Mouse (Mus musculus) testis, adult 2 months (tissue): ENCODE data around the gene Smim20. TPM values are rescaled to one million over a fixed set of nuclear protein-coding genes. Genes with fewer than 3 reads are reported as not detected.
A peak's percentile ranks its signal among the peaks of the same experiment; 100 is the strongest.

Source experiments
- H3K27ac ChIP-seq: fragments of 200-500 bp; 2 replicates; pipeline ENCODE4 v1.5.1; 2012; ENCODE audit warnings: low read depth, low read length; ENCODE audit not compliant: control insufficient read depth, insufficient read depth
- H3K27me3 ChIP-seq: fragments of 200-500 bp; 2 replicates; pipeline ENCODE4 v1.6.1; 2012; ENCODE audit warnings: mild to moderate bottlenecking, low read length, moderate library complexity; ENCODE audit not compliant: control insufficient read depth, insufficient read depth
- H3K36me3 ChIP-seq: fragments of 200-500 bp; 2 replicates; pipeline ENCODE4 v1.6.1; 2012; ENCODE audit warnings: mild to moderate bottlenecking, low read length; ENCODE audit not compliant: control insufficient read depth, insufficient read depth
- H3K4me1 ChIP-seq: fragments of 200-500 bp; 2 replicates; pipeline ENCODE4 v1.6.1; 2012; ENCODE audit warnings: low read length; ENCODE audit not compliant: control insufficient read depth, insufficient read depth
- H3K4me3 ChIP-seq: fragments of 200-500 bp; 2 replicates; pipeline ENCODE4 v1.5.1; 2012; ENCODE audit warnings: low read depth, mild to moderate bottlenecking, low read length, moderate library complexity, mixed read lengths; ENCODE audit not compliant: control insufficient read depth
- CTCF ChIP-seq: fragments of 200-500 bp; IDR thresholded peaks from 2 replicates; pipeline ENCODE4 v1.5.1; 2012; ENCODE audit warnings: low read depth, mild to moderate bottlenecking, inconsistent platforms, low read length, moderate library complexity; ENCODE audit not compliant: control insufficient read depth, insufficient read depth, insufficient replicate concordance
- POLR2A ChIP-seq: fragments of 200-500 bp; IDR thresholded peaks from 2 replicates; pipeline ENCODE4 v1.6.1; 2012; ENCODE audit warnings: low read depth, mild to moderate bottlenecking, inconsistent platforms, low read length, moderate library complexity; ENCODE audit not compliant: control insufficient read depth
- polyA plus RNA-seq: library from polyadenylated mRNA; depleted of rRNA; stranded (reverse); fragments of >200 nt; gene quantifications from 2 replicates; pipeline ENCODE4 v1.2.3, GENCODE M21; 2012

Smim20 gene
- polyA plus RNA-seq, 1 experiment = 15.8 TPM

DNA sequence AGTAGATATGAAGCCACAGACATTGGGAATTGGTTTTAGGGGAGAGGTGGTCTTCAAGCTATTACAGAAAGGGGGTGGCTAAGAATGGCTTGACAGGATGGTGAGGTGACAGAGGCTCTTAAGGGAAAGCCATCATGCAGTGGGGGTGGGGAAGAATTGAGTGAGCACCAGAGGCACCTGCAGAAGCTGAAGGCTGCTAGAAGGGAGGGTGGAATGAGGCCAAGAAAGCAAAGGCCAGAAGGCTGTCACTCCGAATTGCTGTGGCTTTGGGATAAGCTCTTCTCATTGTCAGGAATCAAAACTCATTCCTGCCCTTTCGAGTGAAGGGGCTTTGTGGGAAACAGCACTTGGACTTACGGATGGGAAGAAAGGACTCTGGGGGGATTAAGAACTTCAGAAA, 12.1 kb upstream of the Smim20 start:
- Histone ChIP-seq H3K4me1 (peaks cover 13% of the 10 kb centered on the region), H3K36me3 (no peaks in the 10 kb centered on the region), H3K4me3 (no peak overlapping the region), H3K27me3 (no peaks in the 10 kb centered on the region), H3K27ac (no peak overlapping the region)
- TF ChIP-seq POLR2A (no peak), CTCF (no peak)

DNA sequence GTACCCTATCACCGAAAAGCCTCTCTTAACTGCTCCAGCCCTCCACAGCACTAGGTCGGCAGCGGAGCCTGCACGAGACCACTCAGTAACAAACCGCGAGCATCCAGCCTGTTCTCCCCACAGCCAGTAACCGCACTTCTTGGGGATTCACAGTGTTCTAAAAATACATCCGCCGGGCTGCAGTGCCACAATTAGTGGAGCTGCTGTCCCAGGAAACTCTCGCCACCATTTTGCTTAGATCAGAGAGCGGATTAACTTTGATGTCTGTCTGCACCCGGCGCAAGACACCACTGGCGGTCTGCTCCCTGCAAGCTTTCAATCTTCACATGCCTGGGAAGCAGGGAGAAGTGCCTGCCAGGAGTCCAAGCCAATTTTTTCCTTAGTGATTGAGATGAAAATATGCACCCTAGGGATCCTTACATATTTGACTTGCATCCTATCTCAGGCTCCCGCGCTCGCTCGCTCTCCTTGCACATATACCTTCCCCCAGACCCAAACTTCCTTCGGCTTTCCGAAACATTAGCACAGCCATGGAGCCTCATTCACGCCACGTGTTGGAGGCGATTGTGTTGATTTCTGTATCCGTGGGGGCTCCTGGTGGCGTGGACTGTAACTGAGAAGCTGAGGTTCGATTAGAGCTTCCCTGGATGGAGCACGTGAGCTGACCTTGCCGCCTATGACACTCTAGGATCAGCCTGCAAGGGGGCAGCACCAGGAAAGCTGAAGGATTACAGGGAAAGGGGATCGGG, 8.7 kb upstream of the Smim20 start:
- Histone ChIP-seq H3K36me3 (no peaks in the 10 kb centered on the region), H3K27ac (no peak overlapping the region), H3K27me3 (no peaks in the 10 kb centered on the region), H3K4me3 (peak overlapping the region; percentile 65), H3K4me1 (peaks cover 13% of the 10 kb centered on the region)
- TF ChIP-seq POLR2A = no peak
- TF ChIP-seq CTCF = no peak

DNA sequence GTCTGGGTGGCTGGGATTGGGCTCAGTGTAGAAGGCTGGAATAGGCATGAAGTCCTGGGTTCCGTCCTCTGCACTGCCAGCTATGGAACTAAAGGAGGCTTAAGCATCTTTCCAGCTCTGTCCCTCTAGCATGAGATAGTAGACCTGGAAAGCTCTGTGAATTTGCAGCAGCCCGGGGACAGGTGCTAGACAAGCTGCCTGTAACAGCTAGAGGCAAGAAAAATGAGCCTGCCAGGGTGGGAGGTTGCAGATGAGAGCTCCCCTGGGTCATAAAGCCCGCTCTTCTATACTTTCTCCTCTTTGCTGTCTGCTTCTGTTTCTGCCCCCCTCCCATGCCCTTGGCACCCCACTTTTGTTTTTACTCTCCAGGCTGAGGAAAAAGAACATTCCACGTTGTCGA, 7.0 kb upstream of the Smim20 start:
- Histone ChIP-seq H3K27ac (no peak overlapping the region), H3K4me3 (no peak overlapping the region), H3K36me3 (no peaks in the 10 kb centered on the region), H3K4me1 (peaks cover 13% of the 10 kb centered on the region), H3K27me3 (no peaks in the 10 kb centered on the region)
- no peak for TF ChIP-seq POLR2A
- TF ChIP-seq CTCF = no peak

DNA sequence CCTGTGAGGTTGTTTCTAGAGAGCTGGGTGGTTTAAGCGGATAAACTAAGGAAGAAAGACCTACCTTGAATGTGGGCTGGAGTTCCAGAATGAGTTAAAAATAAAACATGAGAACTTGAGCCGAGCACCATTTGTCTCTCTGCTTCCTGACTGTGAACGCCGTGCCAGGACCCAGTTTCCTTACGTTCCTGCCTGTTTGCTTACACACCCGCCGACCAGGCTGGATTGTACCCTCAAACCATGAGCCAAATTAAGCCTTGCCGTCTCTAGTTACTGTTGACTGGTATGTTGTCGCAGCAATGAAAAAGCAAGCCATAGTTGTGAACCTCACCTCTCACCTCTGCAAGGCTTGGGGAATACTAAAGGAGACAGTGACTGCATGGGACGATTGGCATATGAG, 4.9 kb upstream of the Smim20 start:
- Histone ChIP-seq H3K27ac (no peak overlapping the region), H3K27me3 (no peaks in the 10 kb centered on the region), H3K4me1 (peaks cover 17% of the 10 kb centered on the region), H3K36me3 (no peaks in the 10 kb centered on the region), H3K4me3 (no peak overlapping the region)
- no peak for TF ChIP-seq POLR2A
- no peak for TF ChIP-seq CTCF

DNA sequence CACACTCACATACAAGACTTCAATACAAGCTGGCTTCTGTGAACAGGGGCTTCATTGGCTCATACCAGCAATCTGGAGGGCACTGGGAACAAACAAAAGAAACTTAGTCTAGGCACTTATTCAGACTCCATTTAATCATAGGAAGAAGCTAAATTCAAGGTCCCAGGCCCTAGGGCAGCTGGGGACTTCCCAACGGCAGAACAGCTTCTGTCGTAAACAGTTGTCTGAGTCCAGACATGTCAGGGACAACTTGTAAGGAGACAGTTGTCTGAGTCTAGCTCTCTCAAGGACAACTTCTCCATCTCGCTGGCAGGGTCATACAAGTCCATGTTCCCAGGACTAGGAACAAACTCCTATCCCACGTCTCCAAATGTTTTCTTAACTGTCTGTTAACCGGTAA, 2.8 kb upstream of the Smim20 start:
- Histone ChIP-seq H3K27me3 (no peaks in the 10 kb centered on the region), H3K4me1 (peaks cover 12% of the 10 kb centered on the region), H3K4me3 (no peak overlapping the region), H3K27ac (no peak overlapping the region), H3K36me3 (no peaks in the 10 kb centered on the region)
- TF ChIP-seq POLR2A (no peak), CTCF (no peak)

DNA sequence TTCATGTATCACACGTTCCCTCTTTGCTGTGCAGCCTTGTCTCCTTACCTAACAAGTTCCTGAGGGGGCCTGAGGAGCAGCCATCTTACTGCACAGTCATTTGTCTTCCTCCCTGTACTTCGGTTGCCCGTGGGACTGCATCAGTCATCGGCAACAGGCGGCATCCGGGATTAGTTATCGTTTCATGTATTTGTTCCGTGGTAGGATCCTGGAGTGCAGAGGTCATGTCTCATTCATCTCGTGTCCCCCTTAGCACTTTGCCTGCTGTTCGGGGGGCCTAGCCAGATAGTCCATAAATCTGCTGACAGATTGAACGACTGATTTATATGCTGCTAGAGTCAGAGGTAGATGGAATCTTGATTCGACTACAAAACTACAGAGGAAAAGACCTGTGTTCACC, 1.1 kb upstream of the Smim20 start:
- H3K27ac ChIP-seq = no peak overlapping the region
- no peaks in the 10 kb centered on the region for H3K27me3 ChIP-seq
- TF ChIP-seq CTCF = no peak
- TF ChIP-seq POLR2A = no peak
- peaks cover 12% of the 10 kb centered on the region for H3K4me1 ChIP-seq
- H3K36me3 ChIP-seq = no peaks in the 10 kb centered on the region
- H3K4me3 ChIP-seq = no peak overlapping the region

DNA sequence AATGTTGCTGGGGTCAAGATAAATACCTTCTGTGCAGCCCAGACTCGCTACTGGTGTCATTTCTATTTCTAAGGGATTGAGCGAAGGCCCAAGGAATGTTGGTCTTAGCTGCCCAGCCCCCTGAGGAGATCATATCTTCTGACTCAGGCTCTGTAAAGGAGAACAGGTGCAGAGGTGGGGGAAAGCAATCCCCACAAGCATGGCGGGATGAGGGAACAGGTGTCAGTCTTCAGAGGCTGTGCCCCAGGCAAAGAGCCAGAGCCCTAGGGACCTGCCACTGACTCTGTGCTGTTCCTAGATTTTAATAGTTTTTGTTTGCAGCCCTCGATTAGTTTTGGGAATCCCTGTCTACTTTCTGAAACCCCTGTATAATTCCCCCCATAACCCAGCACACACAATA, 702 bp upstream of the Smim20 start:
- Histone ChIP-seq H3K4me1 (peaks cover 12% of the 10 kb centered on the region), H3K27ac (no peak overlapping the region), H3K27me3 (no peaks in the 10 kb centered on the region), H3K4me3 (no peak overlapping the region), H3K36me3 (no peaks in the 10 kb centered on the region)
- no peak for TF ChIP-seq CTCF
- no peak for TF ChIP-seq POLR2A
